Mouse (Mus musculus) G1E (cell line): ENCODE results near the gene Fam69a.

Experiments
- CTCF ChIP-seq: IDR thresholded peaks from 2 replicates; pipeline ENCODE4 v1.5.1; 2012; ENCODE audit warnings: low read depth, low read length, inconsistent platforms, mixed read lengths
- GATA1 ChIP-seq: IDR thresholded peaks from 2 replicates; pipeline ENCODE4 v1.6.1; 2012; ENCODE audit warnings: borderline replicate concordance, low read length, inconsistent platforms, mixed read lengths
- GATA2 ChIP-seq: IDR thresholded peaks from 2 replicates; pipeline ENCODE4 v1.6.1; 2012; ENCODE audit warnings: low read depth, low read length, inconsistent platforms, borderline replicate concordance
- POLR2AphosphoS5 ChIP-seq: IDR thresholded peaks from 2 replicates; pipeline ENCODE4 v1.6.1; 2012; ENCODE audit warnings: low read depth, low read length, inconsistent platforms; ENCODE audit not compliant: insufficient replicate concordance

GRCm38 (mm10) chr5:108009721-108010120 is 22.8 kb upstream of the Fam69a start:
- TF ChIP-seq CTCF: no peak
- no peak for TF ChIP-seq GATA2
- TF ChIP-seq GATA1: no peak
- no peak for TF ChIP-seq POLR2AphosphoS5
